Mouse (Mus musculus): ENCODE measurements at regions not wholly inside any gene's neighbourhood (a gene's known extent, or its start where the extent isn't known, plus 50 kb on each side); places are given as distances from the start of the nearest gene placed in this dataset.

GRCm38 (mm10) chr8:30915601-30916171 lies 2512.8 kb upstream of the 5930422O12Rik start:
- WGBS = 10% methylated on average over 13 of the region's 13 CpGs
- DNase-seq (ENCODE audit: low spot score) = no peak
- Histone ChIP-seq H3K9ac (replicated peaks; ENCODE audit: low read depth, low read length) (peak overlapping the region; percentile 35), H3K4me2 (ENCODE audit: low read depth, low read length) (peak overlapping the region; percentile 84), H3K27ac (ENCODE audit: low read depth) (no peak overlapping the region), H3K4me1 (ENCODE audit: control insufficient read depth, insufficient read depth) (no peaks in the 10 kb centered on the region; the same call in 1 of the 2 replicates), H3K27me3 (ENCODE audit: control insufficient read depth, insufficient read depth, low read length) (no peaks in the 10 kb centered on the region), H3K9me3 (replicated peaks; ENCODE audit: control insufficient read depth, low read length) (no peaks in the 10 kb centered on the region), H3K36me3 (replicated peaks; ENCODE audit: control insufficient read depth, insufficient read depth, low read length) (no peaks in the 10 kb centered on the region), H3K4me3 (ENCODE audit: low read depth, low read length) (peak overlapping the region; percentile 47)
- TF ChIP-seq CTCF (IDR thresholded peaks at IDR 0.05; ENCODE audit: low read depth) (no peak), EP300 (IDR thresholded peaks at IDR 0.05; ENCODE audit: low read depth) (no peak)
- peak; percentile 53; the same call in 1 of the 2 replicates for ATAC-seq (ENCODE audit: insufficient read depth, low read depth)

- no peaks in the 10 kb centered on the region for H3K9me3 ChIP-seq (replicated peaks; ENCODE audit: control insufficient read depth, low read length)
- no peaks in the 10 kb centered on the region; the same call in 1 of the 2 replicates for H3K4me1 ChIP-seq (ENCODE audit: control insufficient read depth, insufficient read depth)
- TF ChIP-seq CTCF (IDR thresholded peaks at IDR 0.05; ENCODE audit: low read depth) (no peak), EP300 (IDR thresholded peaks at IDR 0.05; ENCODE audit: low read depth) (no peak)
- H3K27ac ChIP-seq (ENCODE audit: low read depth) = no peak overlapping the region
- no peaks in the 10 kb centered on the region for H3K36me3 ChIP-seq (replicated peaks; ENCODE audit: control insufficient read depth, insufficient read depth, low read length)
- 4% methylated on average over 12 of the region's 12 CpGs for WGBS
- H3K4me2 ChIP-seq (ENCODE audit: low read depth, low read length) = peak overlapping the region; percentile 84
- DNase-seq (ENCODE audit: low spot score) (peak; percentile 14), ATAC-seq (ENCODE audit: insufficient read depth, low read depth) (no peak)
- H3K9ac ChIP-seq (replicated peaks; ENCODE audit: low read depth, low read length) = peak overlapping the region; percentile 35
- H3K4me3 ChIP-seq (ENCODE audit: low read depth, low read length) = peak overlapping the region; percentile 47
- H3K27me3 ChIP-seq (ENCODE audit: control insufficient read depth, insufficient read depth, low read length) = no peaks in the 10 kb centered on the region
Observed at GRCm38 (mm10) chr8:30916184-30916751, 2512.2 kb upstream of the 5930422O12Rik start.

- Histone ChIP-seq H3K9ac (replicated peaks; ENCODE audit: low read depth, low read length) (no peak overlapping the region), H3K4me2 (ENCODE audit: low read depth, low read length) (no peak overlapping the region), H3K4me3 (ENCODE audit: low read depth, low read length) (no peak overlapping the region), H3K4me1 (ENCODE audit: control insufficient read depth, insufficient read depth) (no peaks in the 10 kb centered on the region), H3K27me3 (ENCODE audit: control insufficient read depth, insufficient read depth, low read length) (no peaks in the 10 kb centered on the region), H3K27ac (ENCODE audit: low read depth) (no peak overlapping the region), H3K36me3 (replicated peaks; ENCODE audit: control insufficient read depth, insufficient read depth, low read length) (no peaks in the 10 kb centered on the region), H3K9me3 (replicated peaks; ENCODE audit: control insufficient read depth, low read length) (no peaks in the 10 kb centered on the region)
- DNase-seq (ENCODE audit: low spot score) = no peak
- no peak for TF ChIP-seq EP300 (IDR thresholded peaks at IDR 0.05; ENCODE audit: low read depth)
- no peak for TF ChIP-seq CTCF (IDR thresholded peaks at IDR 0.05; ENCODE audit: low read depth)
- 81% methylated on average over 12 of the region's 12 CpGs for WGBS
- no peak for ATAC-seq (ENCODE audit: insufficient read depth, low read depth)
Observed at GRCm38 (mm10) chr8:30921451-30921850, 2507.1 kb upstream of the 5930422O12Rik start.

DNA sequence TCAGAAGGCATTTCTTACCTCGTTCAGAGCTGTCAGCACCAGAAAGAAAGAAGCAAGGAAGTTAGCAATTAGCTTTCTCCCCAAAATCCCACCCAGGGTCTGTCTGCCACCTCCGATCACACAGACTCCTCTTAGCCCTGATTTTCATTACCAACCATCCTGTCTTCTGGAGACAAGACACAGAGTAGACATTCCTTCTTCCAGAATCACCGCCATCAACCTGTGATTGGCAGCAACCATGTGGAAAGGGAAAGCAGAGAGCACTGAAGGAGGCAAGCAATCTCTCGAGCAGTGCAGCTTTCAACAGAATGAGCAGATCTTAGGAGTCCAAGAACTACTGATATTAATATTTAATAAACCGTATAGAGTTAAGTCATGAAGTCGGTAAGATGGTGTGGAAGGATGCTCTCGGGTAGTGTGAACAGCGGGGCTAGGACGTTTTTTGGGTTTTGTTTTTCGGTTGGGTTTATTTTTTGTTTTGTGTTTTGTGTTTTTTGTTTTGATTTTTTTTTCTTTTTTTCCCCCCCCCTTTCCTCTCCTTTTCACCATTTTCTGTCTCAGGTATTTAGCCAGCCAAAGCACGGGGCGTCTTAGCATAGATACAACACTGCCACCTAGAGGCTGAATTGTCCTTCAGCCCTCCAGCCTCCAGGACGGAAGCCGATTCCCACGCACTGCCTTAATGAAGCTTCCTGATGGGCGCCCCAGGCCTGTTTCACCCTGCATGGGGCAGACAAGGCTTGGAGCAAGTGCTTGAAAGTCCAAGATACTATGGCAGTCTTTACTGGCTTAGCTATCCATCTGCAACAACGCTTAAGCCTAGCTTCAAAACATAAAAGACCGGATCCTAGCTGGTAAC lies 2505.0 kb upstream of the 5930422O12Rik start:
- 0 out of 2 replicates have a peak, but pooled peaks have one; percentile 41 for ATAC-seq (ENCODE audit: insufficient read depth, low read depth)
- Histone ChIP-seq H3K36me3 (replicated peaks; ENCODE audit: control insufficient read depth, insufficient read depth, low read length) (no peaks in the 10 kb centered on the region), H3K4me1 (ENCODE audit: control insufficient read depth, insufficient read depth) (no peaks in the 10 kb centered on the region), H3K9ac (replicated peaks; ENCODE audit: low read depth, low read length) (no peak overlapping the region), H3K4me3 (ENCODE audit: low read depth, low read length) (no peak overlapping the region), H3K27ac (ENCODE audit: low read depth) (no peak overlapping the region), H3K4me2 (ENCODE audit: low read depth, low read length) (no peak overlapping the region), H3K27me3 (ENCODE audit: control insufficient read depth, insufficient read depth, low read length) (no peaks in the 10 kb centered on the region), H3K9me3 (replicated peaks; ENCODE audit: control insufficient read depth, low read length) (no peaks in the 10 kb centered on the region)
- TF ChIP-seq CTCF (IDR thresholded peaks at IDR 0.05; ENCODE audit: low read depth) (peak; percentile 83), EP300 (IDR thresholded peaks at IDR 0.05; ENCODE audit: low read depth) (no peak)
- peak; percentile 64 for DNase-seq (ENCODE audit: low spot score)
- WGBS = 27% methylated on average over 18 of the region's 18 CpGs

DNA sequence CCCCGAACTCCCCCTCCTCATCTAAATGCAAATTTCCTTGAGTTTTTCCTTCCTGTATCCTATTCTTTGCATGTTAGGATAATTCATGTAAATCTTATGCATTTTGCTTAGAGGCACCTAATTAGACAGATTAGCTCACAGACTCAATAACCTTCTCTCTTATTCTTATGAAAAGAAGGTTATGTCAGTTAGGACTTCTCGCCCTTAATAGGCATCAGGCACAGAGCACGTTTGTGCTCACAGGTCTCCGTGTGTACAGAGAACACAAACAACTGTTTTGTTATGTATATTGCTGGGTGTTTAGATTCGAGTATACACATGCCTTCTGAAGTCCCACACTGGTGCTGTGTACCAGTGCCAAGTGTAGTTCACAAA lies 2504.4 kb upstream of the 5930422O12Rik start:
- Histone ChIP-seq H3K27ac (ENCODE audit: low read depth) (no peak overlapping the region), H3K36me3 (replicated peaks; ENCODE audit: control insufficient read depth, insufficient read depth, low read length) (no peaks in the 10 kb centered on the region), H3K9ac (replicated peaks; ENCODE audit: low read depth, low read length) (no peak overlapping the region), H3K4me2 (ENCODE audit: low read depth, low read length) (no peak overlapping the region), H3K9me3 (replicated peaks; ENCODE audit: control insufficient read depth, low read length) (no peaks in the 10 kb centered on the region), H3K27me3 (ENCODE audit: control insufficient read depth, insufficient read depth, low read length) (no peaks in the 10 kb centered on the region), H3K4me1 (ENCODE audit: control insufficient read depth, insufficient read depth) (no peaks in the 10 kb centered on the region), H3K4me3 (ENCODE audit: low read depth, low read length) (no peak overlapping the region)
- WGBS = 38% methylated on average over 5 of the region's 5 CpGs
- no peak for DNase-seq (ENCODE audit: low spot score)
- TF ChIP-seq CTCF (IDR thresholded peaks at IDR 0.05; ENCODE audit: low read depth) (no peak), EP300 (IDR thresholded peaks at IDR 0.05; ENCODE audit: low read depth) (no peak)
- ATAC-seq (ENCODE audit: insufficient read depth, low read depth) = no peak

Data from heart, postnatal 0 days (tissue).